Mouse (Mus musculus) limb, embryonic 12.5 days (tissue): ENCODE results near the gene Prdm15. TPM values are rescaled to one million over a fixed set of nuclear protein-coding genes. Genes with fewer than 3 reads are reported as not detected.

Experiments used
- ATAC-seq: fragments of 200-750 bp; cut with Nextera tagmentation; 2 replicates; pipeline ENCODE4 v1.8.0; 2017; ENCODE audit warnings: low read depth, moderate TSS enrichment; ENCODE audit not compliant: insufficient number of reproducible peaks, insufficient read depth, low FRiP score, low TSS enrichment
- H3K27ac ChIP-seq: fragments of 300-500 bp; sonication (generic); 2 replicates; pipeline ENCODE4 v1.5.1; 2016; ENCODE audit warnings: mild to moderate bottlenecking, moderate library complexity
- H3K27me3 ChIP-seq: fragments of 300-500 bp; sonication (generic); 2 replicates; pipeline ENCODE4 v1.6.1; 2016; ENCODE audit warnings: mild to moderate bottlenecking, moderate library complexity
- H3K36me3 ChIP-seq: fragments of 300-500 bp; sonication (generic); 2 replicates; pipeline ENCODE4 v1.6.1; 2016; ENCODE audit warnings: mild to moderate bottlenecking, moderate library complexity
- H3K4me1 ChIP-seq: fragments of 300-500 bp; sonication (generic); replicated peaks from 2 replicates; pipeline ENCODE4 v1.6.1; 2016
- H3K4me2 ChIP-seq: fragments of 300-500 bp; sonication (generic); 2 replicates; pipeline ENCODE4 v1.6.1; 2016; ENCODE audit warnings: mild to moderate bottlenecking, moderate library complexity
- H3K4me3 ChIP-seq: fragments of 300-500 bp; sonication (generic); replicated peaks from 2 replicates; pipeline ENCODE4 v1.5.1; 2016; ENCODE audit warnings: mild to moderate bottlenecking
- H3K9ac ChIP-seq: fragments of 300-500 bp; sonication (generic); replicated peaks from 2 replicates; pipeline ENCODE4 v1.6.1; 2016; ENCODE audit warnings: mild to moderate bottlenecking, moderate library complexity
- H3K9me3 ChIP-seq: fragments of 300-500 bp; sonication (generic); 2 replicates; pipeline ENCODE4 v1.6.1; 2016; ENCODE audit warnings: mild to moderate bottlenecking, moderate library complexity
- WGBS: fragments of 180-500 bp; shearing (Covaris S2); methylation state at CpG from one replicate; pipeline ENCODE4 v1.1.7; 2016; 5-methylcytosine and 5-hydroxymethylcytosine counted together
- polyA plus RNA-seq: library from polyadenylated mRNA; unstranded; fragments of >200 nt; fragmentation: Nextera tagmentation; extraction: Ambion mirVana; gene quantifications from 2 replicates; pipeline ENCODE4 v1.2.1, GENCODE M21; 2016

Prdm15 gene
- polyA plus RNA-seq, 1 experiment from 2014 or later: 18.1 TPM

- Histone ChIP-seq H3K9me3 (no peaks in the 10 kb centered on the region), H3K27ac (no peak overlapping the region), H3K27me3 (peaks cover 67% of the 10 kb centered on the region), H3K9ac (no peak overlapping the region), H3K36me3 (no peaks in the 10 kb centered on the region), H3K4me3 (no peak overlapping the region), H3K4me1 (peaks cover 14% of the 10 kb centered on the region), H3K4me2 (no peak overlapping the region)
- WGBS: 50% methylated on average over 2 of the region's 2 CpGs
- no peak for ATAC-seq
Observed at GRCm38 (mm10) chr16:97764626-97765025, 87.0 kb downstream of the Prdm15 start.

- Histone ChIP-seq H3K9me3 (no peaks in the 10 kb centered on the region), H3K27me3 (peaks cover 67% of the 10 kb centered on the region), H3K4me2 (peak overlapping the region; percentile 79), H3K4me3 (peak overlapping the region; percentile 47), H3K27ac (no peak overlapping the region), H3K4me1 (peaks cover 14% of the 10 kb centered on the region), H3K9ac (no peak overlapping the region), H3K36me3 (no peaks in the 10 kb centered on the region)
- ATAC-seq: no peak
- WGBS: 10% methylated on average over 13 of the region's 13 CpGs
Observed at GRCm38 (mm10) chr16:97763990-97764340, 87.7 kb downstream of the Prdm15 start.

GRCm38 (mm10) chr16:97763061-97763989 is 88.3 kb downstream of the Prdm15 start, which contains the start of gene Ripk4:
Gene Ripk4, minus strand, starts transcription at chr16:97763787.
- Histone ChIP-seq H3K4me2 (peak within 1 kb of the TSS; percentile 79), H3K27ac (no peak within 1 kb of the TSS), H3K4me3 (peak within 1 kb of the TSS; percentile 47), H3K36me3 (no peaks in the 10 kb centered on the region), H3K9me3 (no peaks in the 10 kb centered on the region), H3K9ac (0 out of 2 replicates have a peak within 1 kb of the TSS, but pooled peaks have one; percentile 18), H3K27me3 (peaks cover 67% of the 10 kb centered on the region), H3K4me1 (peaks cover 14% of the 10 kb centered on the region)
- under 1% methylated on average over 88 of the region's 88 CpGs for WGBS
- peak; percentile 76 for ATAC-seq

GRCm38 (mm10) chr16:97761782-97762181 is 89.9 kb downstream of the Prdm15 start:
- Histone ChIP-seq H3K27ac (no peak overlapping the region), H3K27me3 (peaks cover 67% of the 10 kb centered on the region), H3K4me3 (no peak overlapping the region), H3K9me3 (no peaks in the 10 kb centered on the region), H3K9ac (no peak overlapping the region), H3K4me1 (peaks cover 14% of the 10 kb centered on the region), H3K4me2 (0 out of 2 replicates have a peak overlapping the region, but pooled peaks have one; percentile 79), H3K36me3 (no peaks in the 10 kb centered on the region)
- WGBS: 47% methylated on average over 2 of the region's 2 CpGs
- ATAC-seq: no peak

- H3K27ac ChIP-seq: no peak overlapping the region
- H3K27me3 ChIP-seq: peaks cover 46% of the 10 kb centered on the region
- no peak overlapping the region for H3K9ac ChIP-seq
- H3K4me2 ChIP-seq: no peak overlapping the region
- H3K4me1 ChIP-seq: peaks cover 14% of the 10 kb centered on the region
- H3K36me3 ChIP-seq: no peaks in the 10 kb centered on the region
- H3K4me3 ChIP-seq: no peak overlapping the region
- H3K9me3 ChIP-seq: no peaks in the 10 kb centered on the region
- no peak for ATAC-seq
- WGBS: 42% methylated on average over 3 of the region's 3 CpGs
Observed at GRCm38 (mm10) chr16:97759681-97760080, 92.0 kb downstream of the Prdm15 start.

- Histone ChIP-seq H3K4me1 (peaks cover 6% of the 10 kb centered on the region), H3K27me3 (peaks cover 32% of the 10 kb centered on the region), H3K9me3 (no peaks in the 10 kb centered on the region), H3K36me3 (no peaks in the 10 kb centered on the region), H3K4me2 (no peak overlapping the region), H3K4me3 (no peak overlapping the region), H3K27ac (no peak overlapping the region), H3K9ac (no peak overlapping the region)
- ATAC-seq: no peak
- WGBS: 84% methylated on average over 2 of the region's 2 CpGs
Observed at GRCm38 (mm10) chr16:97758288-97758687, 93.4 kb downstream of the Prdm15 start.

- Histone ChIP-seq H3K9ac (no peak overlapping the region), H3K9me3 (no peaks in the 10 kb centered on the region), H3K4me1 (no peaks in the 10 kb centered on the region), H3K4me2 (no peak overlapping the region), H3K27me3 (peaks cover 14% of the 10 kb centered on the region), H3K36me3 (no peaks in the 10 kb centered on the region), H3K27ac (no peak overlapping the region), H3K4me3 (no peak overlapping the region)
- WGBS: 80% methylated on average over 2 of the region's 2 CpGs
- ATAC-seq: no peak
Observed at GRCm38 (mm10) chr16:97756460-97756859, 95.2 kb downstream of the Prdm15 start.

- Histone ChIP-seq H3K4me1 (no peaks in the 10 kb centered on the region), H3K27ac (no peak overlapping the region), H3K27me3 (0 out of 2 replicates have a peak, but pooled peaks cover 4% of the 10 kb centered on the region), H3K9ac (no peak overlapping the region), H3K4me3 (no peak overlapping the region), H3K4me2 (no peak overlapping the region), H3K36me3 (no peaks in the 10 kb centered on the region), H3K9me3 (no peaks in the 10 kb centered on the region)
- ATAC-seq: no peak
- 88% methylated on average over 3 of the region's 3 CpGs for WGBS
Observed at GRCm38 (mm10) chr16:97752316-97752941, 99.2 kb downstream of the Prdm15 start.

- no peak for ATAC-seq
- Histone ChIP-seq H3K4me1 (no peaks in the 10 kb centered on the region), H3K4me2 (no peak overlapping the region), H3K36me3 (no peaks in the 10 kb centered on the region), H3K9ac (no peak overlapping the region), H3K27ac (no peak overlapping the region), H3K9me3 (no peaks in the 10 kb centered on the region), H3K27me3 (0 out of 2 replicates have a peak, but pooled peaks cover under 1% of the 10 kb centered on the region), H3K4me3 (no peak overlapping the region)
- 81% methylated on average over 8 of the region's 8 CpGs for WGBS
Observed at GRCm38 (mm10) chr16:97751884-97752283, 99.8 kb downstream of the Prdm15 start.

- Histone ChIP-seq H3K9ac (no peak overlapping the region), H3K9me3 (no peaks in the 10 kb centered on the region), H3K4me1 (no peaks in the 10 kb centered on the region), H3K27ac (no peak overlapping the region), H3K36me3 (no peaks in the 10 kb centered on the region), H3K4me2 (no peak overlapping the region), H3K27me3 (no peaks in the 10 kb centered on the region), H3K4me3 (no peak overlapping the region)
- WGBS: 83% methylated on average over 6 of the region's 6 CpGs
- no peak for ATAC-seq
Observed at GRCm38 (mm10) chr16:97748421-97748820, 103.2 kb downstream of the Prdm15 start.
